Mouse (Mus musculus) liver, adult (tissue): ENCODE data around the gene Kdelr1.

Experiments used
- GATA4 ChIP-seq: IDR thresholded peaks from 2 replicates; pipeline ENCODE4 v1.6.1; 2014; ENCODE audit warnings: mild to moderate bottlenecking, low read length; ENCODE audit not compliant: insufficient replicate concordance

The Kdelr1 gene

GRCm38 (mm10) chr7:45872624-45873023, at the start of gene Kdelr1:
Gene Kdelr1, plus strand, starts transcription at chr7:45872772.
- no peak for TF ChIP-seq GATA4

GRCm38 (mm10) chr7:45824598-45824997, 48.0 kb upstream of the Kdelr1 start, which contains the start of gene Kcnj14:
Gene Kcnj14, minus strand, starts transcription at chr7:45824782.
- TF ChIP-seq GATA4, result no peak

GRCm38 (mm10) chr7:45826631-45827030, 45.9 kb upstream of the Kdelr1 start:
- no peak for TF ChIP-seq GATA4

- TF ChIP-seq GATA4, result no peak
Measured at GRCm38 (mm10) chr7:45830427-45831127, 42.0 kb upstream of the Kdelr1 start, which contains the start of gene Grwd1. Gene Grwd1, minus strand, starts transcription at chr7:45830944.

GRCm38 (mm10) chr7:45831128-45831525, 41.4 kb upstream of the Kdelr1 start:
- TF ChIP-seq GATA4, result no peak

- no peak for TF ChIP-seq GATA4
Measured at GRCm38 (mm10) chr7:45832428-45832827, 40.1 kb upstream of the Kdelr1 start.

- no peak for TF ChIP-seq GATA4
Measured at GRCm38 (mm10) chr7:45833148-45833790, 39.3 kb upstream of the Kdelr1 start.

GRCm38 (mm10) chr7:45833924-45834323, 38.6 kb upstream of the Kdelr1 start:
- no peak for TF ChIP-seq GATA4

GRCm38 (mm10) chr7:45842950-45843744, 29.4 kb upstream of the Kdelr1 start:
- no peak for TF ChIP-seq GATA4

GRCm38 (mm10) chr7:45848447-45849027, 24.0 kb upstream of the Kdelr1 start:
- no peak for TF ChIP-seq GATA4

GRCm38 (mm10) chr7:45850661-45851060, 21.9 kb upstream of the Kdelr1 start:
- no peak for TF ChIP-seq GATA4

- no peak for TF ChIP-seq GATA4
Measured at GRCm38 (mm10) chr7:45853089-45853488, 19.5 kb upstream of the Kdelr1 start.

GRCm38 (mm10) chr7:45856950-45857901, 15.3 kb upstream of the Kdelr1 start:
- no peak for TF ChIP-seq GATA4

GRCm38 (mm10) chr7:45859008-45859407, 13.6 kb upstream of the Kdelr1 start:
- TF ChIP-seq GATA4, result no peak

- no peak for TF ChIP-seq GATA4
Measured at GRCm38 (mm10) chr7:45862804-45863203, 9.8 kb upstream of the Kdelr1 start.

- no peak for TF ChIP-seq GATA4
Measured at GRCm38 (mm10) chr7:45864435-45864834, 8.1 kb upstream of the Kdelr1 start.
